Mouse (Mus musculus) embryo, embryonic 11 days (tissue): ENCODE results near the gene Sh3rf3.
A peak's percentile ranks its signal among the peaks of the same experiment; 100 is the strongest.
"Not testable (repeated sequence)": the region's sequence is repeated elsewhere in the genome, so short reads cannot be mapped to it uniquely, and the experiment has no call there.

Source experiments
- DNase-seq: peaks from one replicate; pipeline ENCODE4 v3.0.0-alpha.2; 2015

Sh3rf3 gene

DNA sequence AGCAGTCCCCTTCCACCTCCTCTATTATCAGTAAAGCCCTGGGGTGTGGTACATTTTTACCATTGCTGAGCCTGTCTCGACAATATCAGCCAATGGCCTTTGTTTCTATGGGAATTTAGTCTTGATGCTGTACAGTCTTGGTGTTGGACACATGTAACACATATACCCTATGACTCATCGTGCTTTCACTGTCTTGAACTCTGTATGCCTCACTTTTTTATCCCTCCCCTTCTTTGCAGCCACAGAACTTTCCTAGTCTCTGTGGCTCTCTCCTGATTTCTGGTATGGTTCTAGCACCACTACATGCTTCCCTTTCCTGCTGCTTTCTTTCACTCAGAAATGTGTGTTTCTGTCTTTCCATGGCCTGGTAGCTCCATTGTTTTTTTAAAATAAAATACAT, 181.6 kb downstream of the Sh3rf3 start:
- no peak for DNase-seq

DNA sequence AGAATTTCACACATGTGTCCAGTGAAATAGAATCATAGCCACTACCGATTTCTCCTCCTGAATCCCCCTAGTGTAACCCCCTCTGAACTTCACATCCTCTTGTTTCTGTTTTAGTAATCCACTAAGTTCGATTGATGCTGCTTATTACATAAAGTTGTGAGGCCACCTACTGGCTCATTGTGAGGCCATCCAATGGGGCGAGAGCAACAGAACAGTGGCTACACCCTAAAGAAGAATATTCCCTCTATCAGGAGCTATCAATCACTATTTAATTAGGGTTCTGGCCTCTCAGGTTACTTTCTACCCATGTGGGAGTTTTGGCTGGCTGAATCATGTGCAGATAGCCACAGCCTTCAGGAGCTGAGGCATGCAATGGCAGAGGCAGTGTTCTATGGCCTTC, 182.0 kb downstream of the Sh3rf3 start:
- DNase-seq: no peak

- no peak for DNase-seq
Measured at GRCm38 (mm10) chr10:59002361-59002760, 189.2 kb downstream of the Sh3rf3 start.

GRCm38 (mm10) chr10:59011415-59011814, 198.3 kb downstream of the Sh3rf3 start:
- no peak for DNase-seq

- no peak for DNase-seq
Measured at GRCm38 (mm10) chr10:59013618-59014017, 200.5 kb downstream of the Sh3rf3 start.

GRCm38 (mm10) chr10:59019302-59019973, 206.3 kb downstream of the Sh3rf3 start:
- DNase-seq: no peak

- DNase-seq: no peak
Measured at GRCm38 (mm10) chr10:59050434-59050833, 237.3 kb downstream of the Sh3rf3 start.

DNA sequence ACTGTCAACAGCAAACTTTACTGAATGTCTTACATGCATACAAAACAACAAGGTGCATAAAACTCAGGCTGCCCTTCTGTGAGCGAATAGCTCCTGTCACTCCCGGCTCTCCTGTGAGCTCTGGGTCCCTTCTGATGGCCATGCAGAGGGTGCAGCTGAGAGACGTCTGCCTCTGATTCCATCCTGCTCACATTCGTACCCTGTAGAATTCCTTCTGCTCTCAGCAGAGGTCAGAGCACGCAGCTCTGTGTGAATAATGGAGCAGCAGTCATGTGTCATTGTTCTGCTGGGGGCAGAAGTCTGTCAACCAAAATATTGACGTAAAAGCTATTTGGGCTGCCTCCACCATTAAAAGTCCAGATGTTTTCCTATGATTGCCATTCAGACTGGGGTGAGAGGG, 243.1 kb downstream of the Sh3rf3 start:
- DNase-seq: no peak

- no peak for DNase-seq
Measured at GRCm38 (mm10) chr10:59066804-59067203, 253.6 kb downstream of the Sh3rf3 start.

GRCm38 (mm10) chr10:59072827-59073226, 259.7 kb downstream of the Sh3rf3 start:
- no peak for DNase-seq

- DNase-seq: no peak
Measured at GRCm38 (mm10) chr10:59076681-59077080, 263.5 kb downstream of the Sh3rf3 start.

DNA sequence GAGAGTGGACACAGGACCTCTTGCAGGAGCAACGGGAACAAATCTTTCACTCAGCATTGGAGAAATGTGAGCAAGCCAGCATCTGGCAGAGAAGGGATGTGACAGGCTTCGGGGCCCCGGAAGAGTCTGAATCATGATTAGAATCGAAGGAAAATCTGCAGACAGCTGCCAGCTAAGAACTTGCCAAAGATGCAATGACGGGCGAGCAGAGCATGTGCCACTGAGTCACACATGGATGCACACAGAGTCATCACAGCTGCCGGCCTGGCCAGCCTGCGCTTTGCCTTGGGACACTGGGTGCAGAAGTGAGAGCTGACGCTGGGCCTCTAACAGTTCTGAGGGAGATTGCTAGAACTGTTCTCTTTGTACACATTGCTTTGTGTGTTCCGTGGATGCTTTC, 264.8 kb downstream of the Sh3rf3 start:
- DNase-seq: no peak

DNA sequence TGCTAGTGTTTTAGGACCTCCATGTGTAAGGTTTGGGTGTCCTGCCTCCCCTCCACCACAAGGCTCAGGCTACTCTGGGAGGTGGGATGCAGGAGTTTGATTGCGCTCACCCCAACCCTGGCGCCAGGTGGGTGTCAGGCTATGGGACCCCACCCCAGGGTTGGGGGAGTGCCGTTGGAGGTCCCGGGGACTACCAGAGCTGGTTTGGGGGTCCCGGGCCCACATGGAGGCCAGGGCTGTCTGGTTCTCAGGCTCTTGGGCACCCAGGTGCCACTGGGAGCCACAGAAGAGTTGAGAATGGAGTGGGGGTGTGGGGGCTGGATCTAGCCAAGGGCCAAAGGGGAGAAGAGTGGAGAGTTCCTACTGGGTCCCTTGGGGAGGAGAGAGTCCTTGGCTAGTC, 272.4 kb downstream of the Sh3rf3 start:
- DNase-seq: no peak

DNA sequence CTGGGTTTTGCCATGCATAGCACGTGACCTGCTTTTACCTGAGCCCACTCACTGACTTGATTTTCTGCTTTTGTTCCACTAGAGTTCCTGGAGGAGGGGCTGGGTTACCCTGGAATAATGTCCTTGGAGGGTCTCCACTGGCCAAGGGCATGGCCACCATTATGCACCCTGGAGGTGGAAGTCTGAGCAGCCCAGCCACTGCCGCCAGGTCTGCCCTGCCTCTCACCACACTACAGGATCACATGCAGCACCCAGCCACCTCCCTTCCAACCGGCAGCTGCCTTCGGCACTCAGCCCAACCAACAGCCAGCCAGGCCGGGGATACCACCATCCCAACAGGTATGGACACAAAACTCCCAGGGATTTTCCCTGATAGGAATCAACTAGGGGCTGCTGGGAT, 273.4 kb downstream of the Sh3rf3 start:
- no peak for DNase-seq

DNA sequence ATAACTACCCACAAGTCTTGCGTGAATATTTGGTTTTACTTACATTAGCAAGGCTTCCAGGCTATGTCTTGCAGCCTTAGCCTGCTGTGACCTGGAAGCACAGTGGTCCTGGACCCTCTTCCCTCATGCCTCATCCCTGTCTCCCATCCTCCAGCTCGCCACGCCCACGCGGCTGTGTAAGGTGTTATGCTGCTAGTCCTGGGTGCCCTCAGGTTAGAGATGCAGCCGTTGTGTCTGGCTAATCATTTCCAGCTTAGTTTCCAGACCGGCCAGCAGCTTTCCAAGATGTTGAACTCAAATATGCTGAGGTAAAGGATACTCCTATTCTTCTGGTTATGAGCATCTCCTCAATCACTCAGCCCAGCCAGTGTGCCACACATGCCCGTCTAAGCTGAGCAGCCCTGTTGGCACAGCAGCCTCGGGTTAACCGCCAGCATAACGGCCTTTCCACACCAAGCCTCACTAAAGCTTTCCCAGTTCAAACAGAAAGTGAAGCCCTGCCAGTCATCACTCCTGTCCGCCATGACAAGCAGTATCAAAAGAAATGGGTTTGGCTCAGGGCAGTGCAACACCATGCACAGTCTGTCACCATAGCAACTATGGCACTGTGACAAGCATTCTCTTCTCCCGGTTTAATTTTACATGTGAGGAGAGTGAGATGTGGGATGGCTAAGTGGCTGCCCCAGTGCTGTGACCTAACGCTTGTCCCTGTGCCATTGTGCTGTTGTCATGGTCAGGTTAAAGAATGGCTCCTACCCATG, 276.9 kb downstream of the Sh3rf3 start:
- DNase-seq: peak; percentile 67

- no peak for DNase-seq
Measured at GRCm38 (mm10) chr10:59090622-59090971, 277.4 kb downstream of the Sh3rf3 start.

DNA sequence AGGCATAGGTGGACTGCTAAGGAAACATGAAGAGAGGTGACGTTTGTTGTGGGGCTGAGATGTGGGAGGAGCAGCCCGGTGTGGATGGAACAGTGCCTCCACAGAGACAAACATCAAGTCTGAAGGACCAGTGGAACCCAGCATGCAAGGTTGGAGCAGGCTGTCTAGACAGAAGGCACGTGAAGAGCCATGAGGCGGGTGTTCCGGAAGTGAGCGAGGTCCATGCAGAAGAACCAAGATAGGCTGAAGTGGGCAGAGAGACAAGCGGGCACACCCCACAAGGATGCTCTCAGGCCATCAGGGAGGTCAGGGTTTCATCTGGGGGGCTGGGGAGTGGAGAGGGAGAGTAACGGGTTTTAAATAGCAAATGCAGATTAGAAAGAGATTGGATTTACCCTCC, 278.4 kb downstream of the Sh3rf3 start:
- DNase-seq: no peak

DNA sequence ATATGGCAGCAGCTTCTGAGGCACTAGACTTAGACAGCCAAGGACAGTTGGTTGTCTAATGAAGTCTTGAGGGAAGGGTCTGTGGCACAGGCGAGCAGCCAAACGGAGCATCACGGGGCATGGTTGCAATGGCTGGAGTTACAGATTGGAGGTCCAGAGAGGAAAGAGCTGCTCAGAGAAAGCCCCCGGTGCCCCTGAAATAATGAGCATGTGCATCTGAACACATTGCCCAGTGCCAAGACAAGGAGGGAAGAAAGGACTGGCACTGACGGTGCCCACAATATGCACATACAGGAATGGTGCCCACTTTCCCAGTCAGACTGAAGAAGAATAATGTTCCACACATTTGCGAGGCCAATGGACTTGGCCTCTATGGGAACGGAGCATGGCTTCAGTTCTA, 278.8 kb downstream of the Sh3rf3 start:
- no peak for DNase-seq

GRCm38 (mm10) chr10:59103076-59103475, 289.9 kb downstream of the Sh3rf3 start:
- DNase-seq: not testable (repeated sequence)

- DNase-seq: no peak
Measured at GRCm38 (mm10) chr10:59104683-59105082, 291.5 kb downstream of the Sh3rf3 start.

GRCm38 (mm10) chr10:59105885-59106284, 292.7 kb downstream of the Sh3rf3 start:
- no peak for DNase-seq

DNA sequence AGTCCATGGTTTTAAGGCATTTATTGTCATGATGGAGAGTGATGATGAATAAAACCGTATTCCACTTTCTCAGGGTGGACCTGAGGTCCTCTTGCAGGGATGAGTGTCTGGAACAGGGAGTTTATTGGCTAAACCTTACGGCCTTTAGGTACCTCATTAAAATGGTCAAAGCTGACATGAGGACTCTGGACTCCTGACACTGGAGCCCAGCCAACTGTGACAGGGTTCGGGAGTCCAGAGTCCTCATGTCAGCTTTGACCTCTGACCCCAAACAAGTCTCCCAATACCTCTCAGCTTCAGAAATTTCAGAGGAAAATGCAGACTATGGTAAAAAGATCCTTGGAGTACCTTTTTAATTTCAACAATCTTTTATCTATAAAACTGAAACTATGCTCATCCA, 293.5 kb downstream of the Sh3rf3 start:
- DNase-seq: no peak

GRCm38 (mm10) chr10:59109015-59109414, 295.9 kb downstream of the Sh3rf3 start:
- DNase-seq: peak; percentile 71

DNA sequence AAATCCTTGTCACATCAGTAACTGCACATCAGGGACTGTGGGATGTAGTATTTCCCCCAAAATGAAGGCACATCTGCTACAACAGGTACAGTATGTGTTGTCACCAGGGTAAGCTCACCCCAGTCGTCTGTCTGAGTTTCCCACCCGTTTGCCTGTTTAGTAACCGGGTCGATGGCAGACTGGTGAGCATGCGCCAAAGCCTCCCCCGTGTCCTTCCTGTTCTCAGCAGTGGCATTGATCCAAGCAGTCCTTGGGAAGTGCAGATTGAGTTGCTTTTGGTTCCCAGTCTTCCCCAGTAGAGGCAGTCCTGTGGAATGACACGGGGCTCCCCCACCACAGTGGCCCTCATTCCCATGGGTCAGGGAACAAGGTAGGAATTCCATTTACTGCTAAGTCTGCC, 297.2 kb downstream of the Sh3rf3 start:
- DNase-seq: no peak

DNA sequence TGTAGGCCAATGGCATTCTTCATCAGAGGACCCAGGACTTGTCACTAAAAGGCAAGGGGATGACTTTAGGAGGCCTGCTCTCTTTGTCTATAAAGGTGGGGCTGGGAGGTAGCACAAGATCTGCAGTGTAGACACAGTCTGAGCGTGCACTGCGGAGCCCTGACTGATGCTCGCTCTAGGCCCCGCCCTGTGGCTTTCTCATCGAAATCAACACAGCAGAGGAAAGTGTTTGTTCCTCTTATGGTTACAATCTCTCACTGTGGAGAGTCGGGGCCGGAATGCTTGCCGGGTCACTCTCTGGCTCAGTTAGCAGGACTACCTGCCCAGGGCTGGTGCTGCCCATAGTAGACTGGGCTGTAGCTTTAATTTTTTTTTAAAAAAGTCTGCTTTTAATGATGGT, 299.6 kb downstream of the Sh3rf3 start:
- DNase-seq: no peak
